Mouse (Mus musculus): ENCODE data around the gene Stk36.

DNA sequence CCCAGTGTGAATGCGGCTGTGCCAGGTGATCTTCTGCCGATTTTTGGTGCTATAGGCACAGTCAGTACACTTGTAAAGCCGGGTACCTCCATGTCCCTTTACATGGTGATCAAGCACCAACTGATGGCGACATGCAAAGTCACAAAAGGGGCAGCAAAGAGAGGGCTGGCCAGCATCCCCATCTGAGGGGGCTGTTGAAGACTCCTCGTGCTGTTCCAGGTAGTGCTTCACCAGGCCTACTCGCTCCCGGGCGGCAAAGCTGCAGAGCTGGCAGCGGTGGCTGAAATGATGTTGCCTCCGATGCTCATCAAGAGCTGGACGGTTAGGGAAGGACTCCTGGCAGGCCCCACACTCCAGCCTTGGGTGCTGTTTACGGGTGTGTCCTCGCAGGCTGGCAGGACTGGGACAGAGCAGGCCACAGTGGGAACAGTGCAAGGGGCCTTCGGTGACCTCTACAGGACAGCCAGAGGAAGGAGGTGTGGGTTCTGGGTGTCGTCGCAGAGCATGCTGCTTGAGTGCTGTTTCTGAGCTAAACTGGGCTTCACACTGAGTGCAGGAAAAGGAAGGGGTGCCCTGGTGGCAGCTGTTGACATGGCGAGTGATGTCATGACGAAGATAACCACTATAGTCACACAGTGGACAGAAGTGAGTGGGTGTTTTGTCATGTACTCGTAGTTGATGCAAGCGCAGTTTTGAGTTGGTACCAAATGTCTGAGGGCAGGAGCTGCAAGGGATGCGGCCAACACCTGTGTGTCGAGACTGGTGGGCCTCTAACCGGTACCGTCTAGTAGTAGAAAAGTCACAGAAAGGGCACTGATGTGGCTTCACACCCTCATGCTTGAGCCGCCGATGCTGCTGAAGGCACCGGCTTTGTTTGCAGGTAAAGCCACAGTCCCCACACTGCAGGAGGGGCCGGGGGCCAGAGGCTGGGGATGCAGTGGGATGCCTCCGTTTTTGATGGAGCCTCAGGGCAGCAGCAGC is 31.2 kb upstream of the Stk36 start:
- TF ChIP-seq CTCF (IDR thresholded peaks at IDR 0.05; ENCODE audit: low read depth) (peak; percentile 9; the same call in 1 of the 2 replicates), EP300 (IDR thresholded peaks at IDR 0.05; ENCODE audit: low read depth) (no peak)
